Mouse (Mus musculus): ENCODE data around the gene Med26.

- TF ChIP-seq CTCF (IDR thresholded peaks at IDR 0.05; ENCODE audit: low read depth), result no peak
- TF ChIP-seq EP300 (IDR thresholded peaks at IDR 0.05; ENCODE audit: low read depth), result no peak
Measured at GRCm38 (mm10) chr8:72498527-72498926, 49.5 kb downstream of the Med26 start.
